Mouse (Mus musculus) limb, embryonic 15.5 days (tissue): ENCODE measurements around the gene Zbtb32. TPM values are rescaled to one million over a fixed set of nuclear protein-coding genes. Genes with fewer than 3 reads are reported as not detected.

Experiments used
- ATAC-seq: fragments of 200-750 bp; cut with Nextera tagmentation; 2 replicates; pipeline ENCODE4 v1.8.0; 2017; ENCODE audit warnings: low read depth, moderate TSS enrichment; ENCODE audit not compliant: insufficient number of reproducible peaks, low FRiP score, low TSS enrichment
- H3K27ac ChIP-seq: fragments of 300-500 bp; sonication (generic); 2 replicates; pipeline ENCODE4 v1.5.1; 2015; ENCODE audit warnings: moderate library complexity, mild to moderate bottlenecking, inconsistent platforms
- H3K27me3 ChIP-seq: fragments of 300-500 bp; sonication (generic); 2 replicates; pipeline ENCODE4 v1.6.1; 2015; ENCODE audit warnings: inconsistent platforms
- H3K36me3 ChIP-seq: fragments of 300-500 bp; sonication (generic); 2 replicates; pipeline ENCODE4 v1.6.1; 2015; ENCODE audit warnings: inconsistent platforms
- H3K4me1 ChIP-seq: fragments of 300-500 bp; sonication (generic); 2 replicates; pipeline ENCODE4 v1.6.1; 2015; ENCODE audit warnings: inconsistent platforms
- H3K4me2 ChIP-seq: fragments of 300-500 bp; sonication (generic); 2 replicates; pipeline ENCODE4 v1.6.1; 2015; ENCODE audit warnings: mild to moderate bottlenecking, inconsistent platforms
- H3K4me3 ChIP-seq: fragments of 300-500 bp; sonication (generic); 2 replicates; pipeline ENCODE4 v1.5.1; 2015; ENCODE audit warnings: mild to moderate bottlenecking, inconsistent platforms
- H3K9ac ChIP-seq: fragments of 300-500 bp; sonication (generic); 2 replicates; pipeline ENCODE4 v1.6.1; 2015; ENCODE audit warnings: inconsistent platforms
- H3K9me3 ChIP-seq: fragments of 300-500 bp; sonication (generic); 2 replicates; pipeline ENCODE4 v1.6.1; 2016; ENCODE audit warnings: inconsistent platforms
- WGBS: fragments of 180-500 bp; shearing (Covaris S2); methylation state at CpG from one replicate; pipeline ENCODE4 v1.1.7; 2015; 5-methylcytosine and 5-hydroxymethylcytosine counted together
- polyA plus RNA-seq: library from polyadenylated mRNA; unstranded; fragments of >200 nt; fragmentation: Nextera tagmentation; extraction: Ambion mirVana; gene quantifications from 2 replicates; pipeline ENCODE4 v1.2.1, GENCODE M21; 2015

The Zbtb32 gene
- polyA plus RNA-seq, 1 experiment from 2014 or later = 4.2 TPM

DNA sequence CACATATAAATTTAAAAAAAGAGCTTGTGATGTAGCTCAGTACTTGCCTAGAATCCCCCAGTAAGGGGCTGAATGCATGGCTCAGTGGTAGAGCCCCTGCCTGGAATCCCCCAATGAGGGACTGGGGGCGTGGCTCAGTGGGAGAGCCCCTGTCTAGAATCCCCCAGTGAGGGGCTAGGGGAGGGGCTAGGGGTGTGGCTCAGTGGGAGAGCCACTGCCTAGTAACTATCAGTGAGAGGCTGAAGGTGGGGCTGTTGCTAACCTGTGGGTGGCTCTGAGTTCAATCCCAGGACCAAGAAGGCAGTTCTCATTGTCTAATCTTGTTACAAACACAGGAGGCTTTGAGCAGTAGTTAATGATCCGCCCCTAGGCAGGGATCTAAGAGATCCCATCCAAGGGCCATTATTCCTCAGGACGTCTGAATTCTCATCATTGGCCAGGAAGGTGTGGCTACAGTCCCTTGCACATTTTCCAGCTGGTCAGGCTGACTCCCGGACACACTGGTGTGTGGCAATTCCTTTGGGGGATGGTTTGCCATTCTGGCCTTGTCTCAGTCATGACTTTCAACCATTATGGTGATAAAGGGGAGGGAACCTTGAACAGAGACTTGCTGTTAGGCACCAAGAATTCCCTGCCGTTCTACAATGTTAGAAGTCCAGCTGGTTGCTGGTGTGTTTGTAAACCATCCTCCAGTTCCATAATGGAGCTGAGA lies 16.5 kb upstream of the Zbtb32 start:
- no peak overlapping the region for H3K4me2 ChIP-seq
- no peaks in the 10 kb centered on the region for H3K9me3 ChIP-seq
- no peak overlapping the region for H3K4me3 ChIP-seq
- H3K4me1 ChIP-seq = no peaks in the 10 kb centered on the region
- H3K27me3 ChIP-seq = no peaks in the 10 kb centered on the region
- 63% methylated on average over 5 of the region's 5 CpGs for WGBS
- no peak overlapping the region for H3K27ac ChIP-seq
- H3K9ac ChIP-seq = no peak overlapping the region
- ATAC-seq = no peak
- H3K36me3 ChIP-seq = peaks cover 42% of the 10 kb centered on the region

DNA sequence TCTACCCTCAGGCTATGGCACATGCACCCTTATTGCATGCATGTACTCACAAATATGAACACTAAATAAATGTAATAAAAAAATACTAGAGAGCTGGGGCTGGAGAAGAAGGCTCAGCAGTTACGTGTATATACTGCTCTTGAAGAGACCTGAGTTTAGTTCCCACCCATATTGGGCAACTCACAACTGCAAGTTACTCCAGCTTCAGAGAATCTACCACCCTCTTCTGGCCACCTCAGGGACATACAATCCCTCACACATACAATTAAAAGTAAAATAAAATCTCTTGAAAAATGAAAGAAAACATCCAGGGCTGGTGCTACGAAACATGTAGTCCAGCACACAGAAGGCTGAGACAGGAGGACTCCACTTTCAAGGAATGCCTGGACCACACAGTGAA lies 15.7 kb upstream of the Zbtb32 start:
- WGBS = 76% methylated on average over 2 of the region's 2 CpGs
- H3K9me3 ChIP-seq = no peaks in the 10 kb centered on the region
- no peaks in the 10 kb centered on the region for H3K4me1 ChIP-seq
- no peak overlapping the region for H3K27ac ChIP-seq
- ATAC-seq = no peak
- no peak overlapping the region for H3K9ac ChIP-seq
- H3K27me3 ChIP-seq = no peaks in the 10 kb centered on the region
- H3K4me3 ChIP-seq = no peak overlapping the region
- peaks cover 40% of the 10 kb centered on the region for H3K36me3 ChIP-seq
- H3K4me2 ChIP-seq = no peak overlapping the region

DNA sequence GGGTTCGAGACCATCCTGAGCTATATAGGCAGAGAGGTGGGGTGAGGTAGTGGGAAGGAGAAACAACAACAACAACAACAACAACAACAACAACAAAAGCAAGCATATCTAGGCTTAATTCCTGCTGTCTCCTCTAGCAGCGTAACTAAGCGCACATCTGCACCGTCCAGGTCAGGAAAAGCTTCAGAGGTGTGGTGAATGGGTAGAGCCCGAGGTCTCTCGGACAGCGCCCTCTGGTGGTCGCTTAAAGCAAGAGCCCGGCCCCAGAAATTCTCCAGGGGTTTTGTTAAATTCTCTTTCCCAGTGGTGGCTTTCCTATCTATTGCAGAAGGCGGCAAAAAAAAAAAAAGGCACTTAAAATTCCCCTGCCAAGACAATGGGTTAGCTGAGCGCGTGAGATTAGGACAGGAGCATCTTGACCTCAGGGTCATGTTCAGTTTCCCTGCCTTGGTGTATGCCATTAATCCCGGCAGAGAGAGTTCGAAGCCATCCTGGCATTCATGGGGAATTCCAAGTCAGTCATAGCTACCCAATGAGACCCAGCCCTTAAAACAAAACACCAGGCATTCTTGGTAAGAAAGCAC lies 14.9 kb upstream of the Zbtb32 start:
- no peaks in the 10 kb centered on the region for H3K9me3 ChIP-seq
- H3K27ac ChIP-seq = no peak overlapping the region
- H3K27me3 ChIP-seq = no peaks in the 10 kb centered on the region
- peaks cover 31% of the 10 kb centered on the region for H3K36me3 ChIP-seq
- ATAC-seq = no peak
- no peak overlapping the region for H3K4me2 ChIP-seq
- WGBS = 21% methylated on average over 14 of the region's 14 CpGs
- H3K9ac ChIP-seq = no peak overlapping the region
- no peaks in the 10 kb centered on the region for H3K4me1 ChIP-seq
- H3K4me3 ChIP-seq = no peak overlapping the region

DNA sequence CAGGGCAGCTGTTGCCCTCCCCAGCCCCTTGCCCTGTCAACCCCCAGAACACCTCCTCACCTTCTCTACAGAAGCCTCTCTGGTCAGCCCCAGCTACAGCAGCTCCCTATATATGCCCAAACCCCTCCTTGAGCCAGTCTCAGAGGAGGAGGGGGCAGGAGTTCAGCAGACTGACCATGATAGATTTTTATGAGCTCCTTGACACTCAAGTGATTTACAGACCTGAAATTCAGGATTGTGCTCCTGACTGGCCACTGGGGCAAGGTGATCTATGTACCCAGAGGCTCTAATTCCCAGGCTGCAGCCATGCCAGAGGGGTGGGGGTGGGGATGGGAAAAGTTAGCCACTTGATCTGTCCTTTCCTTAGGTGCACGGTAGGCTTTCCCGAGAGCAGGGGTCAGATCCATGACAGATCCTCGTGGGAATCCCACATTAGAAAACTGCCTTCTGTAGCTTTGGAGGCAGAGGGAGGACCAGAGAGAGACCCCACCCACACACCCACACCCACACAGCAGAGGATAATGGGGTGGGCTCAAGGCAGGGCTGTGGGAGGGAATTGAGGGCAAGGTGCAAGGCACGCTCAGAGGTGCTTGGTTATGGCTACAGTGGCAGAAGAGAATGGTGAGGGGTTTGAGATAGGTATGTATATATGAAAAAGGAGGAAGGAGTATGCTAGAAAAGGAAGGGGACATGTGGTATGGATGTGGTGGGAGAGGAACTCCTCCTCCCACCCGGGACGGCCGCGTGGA lies 14.1 kb upstream of the Zbtb32 start, which contains the start of gene Upk1a:
Gene Upk1a (minus strand): TSS at position 194 of the 749 bp plus-strand sequence.
- H3K4me2 ChIP-seq = no peak within 1 kb of the TSS
- H3K27me3 ChIP-seq = no peaks in the 10 kb centered on the region
- H3K4me3 ChIP-seq = no peak within 1 kb of the TSS
- no peak for ATAC-seq
- no peaks in the 10 kb centered on the region for H3K9me3 ChIP-seq
- H3K36me3 ChIP-seq = peaks cover 24% of the 10 kb centered on the region
- H3K4me1 ChIP-seq = 0 out of 2 replicates have a peak, but pooled peaks cover 5% of the 10 kb centered on the region
- no peak within 1 kb of the TSS for H3K9ac ChIP-seq
- WGBS = 48% methylated on average over 8 of the region's 8 CpGs
- H3K27ac ChIP-seq = no peak within 1 kb of the TSS

DNA sequence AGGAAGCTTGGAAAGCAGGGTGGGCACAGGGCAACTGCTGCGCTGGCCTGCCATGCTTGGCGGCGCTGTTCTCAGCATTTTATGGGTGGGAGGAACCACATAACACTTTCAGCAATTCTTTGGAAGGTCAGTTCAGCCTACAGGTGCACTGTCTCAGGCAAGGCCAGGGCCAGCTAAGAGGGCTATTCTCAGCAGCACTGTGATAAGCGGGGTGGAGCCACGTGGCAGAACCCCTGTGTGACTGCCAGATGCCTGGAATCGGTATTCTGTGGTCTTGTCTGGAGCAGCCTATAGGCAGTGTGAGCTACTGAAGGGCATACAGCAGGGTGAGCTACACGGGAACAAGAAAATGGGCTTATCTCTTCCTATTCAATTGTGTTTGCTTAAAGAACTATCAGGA lies 11.3 kb upstream of the Zbtb32 start:
- Histone ChIP-seq H3K27ac (no peak overlapping the region), H3K9me3 (no peaks in the 10 kb centered on the region), H3K4me3 (no peak overlapping the region), H3K4me2 (no peak overlapping the region), H3K4me1 (0 out of 2 replicates have a peak, but pooled peaks cover 5% of the 10 kb centered on the region), H3K27me3 (no peaks in the 10 kb centered on the region), H3K36me3 (no peaks in the 10 kb centered on the region), H3K9ac (no peak overlapping the region)
- ATAC-seq = no peak
- WGBS = 50% methylated on average over 7 of the region's 7 CpGs

DNA sequence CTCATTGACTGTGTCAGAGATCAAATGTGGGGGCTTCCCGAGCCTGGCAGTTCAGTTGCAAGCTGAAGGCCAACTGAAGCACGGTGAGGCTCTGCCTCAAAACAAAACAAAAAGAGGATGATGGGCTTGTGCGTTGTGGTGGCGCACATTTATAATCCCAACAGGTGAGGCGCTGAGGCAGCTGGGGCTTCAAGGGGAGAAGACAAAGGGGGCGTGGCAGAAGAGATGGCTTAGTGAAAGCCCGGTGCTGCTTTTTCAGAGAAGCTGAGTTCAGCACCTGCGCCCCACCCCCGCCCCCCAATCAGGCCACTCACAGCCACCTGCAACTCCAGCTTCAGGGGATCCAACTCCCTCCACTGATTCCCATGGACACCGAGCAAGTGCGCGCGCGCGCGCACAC lies 9.8 kb upstream of the Zbtb32 start:
- Histone ChIP-seq H3K27me3 (no peaks in the 10 kb centered on the region), H3K36me3 (no peaks in the 10 kb centered on the region), H3K4me3 (no peak overlapping the region), H3K27ac (no peak overlapping the region), H3K4me1 (0 out of 2 replicates have a peak, but pooled peaks cover 5% of the 10 kb centered on the region), H3K9ac (no peak overlapping the region), H3K4me2 (no peak overlapping the region), H3K9me3 (no peaks in the 10 kb centered on the region)
- 51% methylated on average over 16 of the region's 16 CpGs for WGBS
- no peak for ATAC-seq

DNA sequence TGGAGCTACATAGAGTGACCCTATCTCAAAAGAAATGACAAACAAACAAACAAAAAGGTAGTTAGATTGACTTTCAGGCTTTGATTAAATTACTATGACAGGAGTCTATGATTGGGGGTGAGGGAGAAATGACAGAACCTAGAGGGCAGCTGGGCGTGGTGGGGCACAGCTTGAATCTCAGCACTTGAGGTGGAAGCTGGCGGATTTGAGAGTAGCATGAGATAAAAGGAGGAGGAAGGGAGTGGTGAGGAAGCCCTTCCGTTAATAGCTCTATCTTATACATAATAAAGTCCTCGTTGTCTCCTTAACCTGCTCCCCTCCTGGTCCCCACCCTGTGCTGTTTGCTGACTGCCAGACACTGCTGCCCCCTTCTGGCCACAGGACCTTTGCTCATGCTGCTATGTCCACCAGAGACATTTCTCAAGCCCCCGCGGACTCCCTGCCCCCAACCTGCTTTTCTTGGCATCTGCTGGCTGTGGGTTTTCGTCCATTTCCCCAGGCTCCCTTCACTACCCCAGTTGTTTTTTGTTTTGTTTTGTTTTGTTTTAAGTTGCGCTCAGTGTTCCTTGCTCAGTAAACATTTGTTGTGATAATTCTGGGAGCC lies 9.1 kb upstream of the Zbtb32 start:
- ATAC-seq = no peak
- WGBS = 31% methylated on average over 8 of the region's 8 CpGs
- H3K9ac ChIP-seq = no peak overlapping the region
- H3K27me3 ChIP-seq = no peaks in the 10 kb centered on the region
- no peak overlapping the region for H3K4me2 ChIP-seq
- no peaks in the 10 kb centered on the region for H3K9me3 ChIP-seq
- H3K4me1 ChIP-seq = 0 out of 2 replicates have a peak, but pooled peaks cover 5% of the 10 kb centered on the region
- no peaks in the 10 kb centered on the region for H3K36me3 ChIP-seq
- H3K27ac ChIP-seq = no peak overlapping the region
- H3K4me3 ChIP-seq = no peak overlapping the region

DNA sequence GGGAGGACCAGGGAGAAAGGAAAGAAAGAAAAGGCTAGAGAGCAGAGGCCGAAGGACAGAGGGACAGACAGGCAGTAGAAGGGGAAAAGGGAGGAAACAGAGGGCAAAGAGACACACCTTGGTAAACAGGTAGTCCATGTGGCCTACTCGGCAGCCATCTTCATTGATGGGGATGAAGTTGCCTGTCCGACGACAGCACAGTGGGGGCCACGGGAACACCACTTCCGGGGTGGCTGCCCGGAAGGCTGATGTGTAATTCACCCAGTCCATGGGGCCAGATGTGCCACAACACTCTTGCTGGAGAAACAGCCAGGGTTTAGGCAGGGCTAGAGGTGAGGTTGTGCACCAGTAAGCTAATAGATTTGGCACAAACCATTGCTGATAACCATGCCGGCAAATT lies 6.2 kb upstream of the Zbtb32 start:
- Histone ChIP-seq H3K27me3 (no peaks in the 10 kb centered on the region), H3K9ac (no peak overlapping the region), H3K4me2 (no peak overlapping the region), H3K4me3 (no peak overlapping the region), H3K4me1 (0 out of 2 replicates have a peak, but pooled peaks cover 5% of the 10 kb centered on the region), H3K9me3 (no peaks in the 10 kb centered on the region), H3K27ac (no peak overlapping the region), H3K36me3 (no peaks in the 10 kb centered on the region)
- 83% methylated on average over 8 of the region's 8 CpGs for WGBS
- no peak for ATAC-seq

DNA sequence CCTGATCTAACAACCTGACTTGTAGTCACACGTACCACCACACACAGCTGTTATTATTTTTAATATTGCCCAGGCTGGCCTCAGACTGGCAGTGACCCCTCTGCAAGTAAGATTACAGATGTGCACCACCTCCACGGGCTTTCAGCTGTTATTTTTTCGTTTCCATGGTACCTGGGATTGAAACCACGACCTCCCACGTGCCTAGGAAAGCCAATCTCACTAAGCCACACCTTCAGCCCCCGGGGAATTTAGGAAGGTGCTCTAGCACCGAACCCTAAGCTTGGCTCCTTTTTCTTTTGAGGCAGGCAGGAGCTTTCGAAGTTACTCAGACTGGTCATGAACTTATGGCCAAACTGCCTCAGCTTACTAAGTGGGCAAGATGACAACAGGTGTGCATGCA lies 5.7 kb upstream of the Zbtb32 start:
- Histone ChIP-seq H3K4me3 (no peak overlapping the region), H3K27ac (no peak overlapping the region), H3K9me3 (no peaks in the 10 kb centered on the region), H3K4me1 (0 out of 2 replicates have a peak, but pooled peaks cover 5% of the 10 kb centered on the region), H3K27me3 (no peaks in the 10 kb centered on the region), H3K9ac (no peak overlapping the region), H3K36me3 (no peaks in the 10 kb centered on the region), H3K4me2 (no peak overlapping the region)
- ATAC-seq = no peak
- WGBS = 38% methylated on average over 8 of the region's 8 CpGs

DNA sequence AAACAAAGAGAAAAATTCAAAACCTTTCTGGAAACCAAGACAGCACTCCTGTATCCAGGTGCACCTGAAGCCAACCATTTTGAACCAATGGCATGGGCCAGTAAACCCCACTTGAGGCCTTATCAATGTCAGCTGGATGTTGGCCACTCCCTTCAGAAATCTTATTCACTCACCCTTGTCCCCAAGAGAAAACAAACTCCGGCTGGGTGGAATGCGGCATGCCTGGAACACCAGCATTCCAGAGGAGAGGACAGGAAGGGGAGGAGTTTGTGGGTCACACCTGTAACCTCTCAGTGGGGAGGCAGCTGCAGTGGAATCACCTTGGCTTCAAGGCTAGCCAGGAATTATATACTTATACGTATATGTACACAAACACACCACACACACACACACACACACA lies 3.9 kb upstream of the Zbtb32 start:
- 29% methylated on average over 3 of the region's 3 CpGs for WGBS

DNA sequence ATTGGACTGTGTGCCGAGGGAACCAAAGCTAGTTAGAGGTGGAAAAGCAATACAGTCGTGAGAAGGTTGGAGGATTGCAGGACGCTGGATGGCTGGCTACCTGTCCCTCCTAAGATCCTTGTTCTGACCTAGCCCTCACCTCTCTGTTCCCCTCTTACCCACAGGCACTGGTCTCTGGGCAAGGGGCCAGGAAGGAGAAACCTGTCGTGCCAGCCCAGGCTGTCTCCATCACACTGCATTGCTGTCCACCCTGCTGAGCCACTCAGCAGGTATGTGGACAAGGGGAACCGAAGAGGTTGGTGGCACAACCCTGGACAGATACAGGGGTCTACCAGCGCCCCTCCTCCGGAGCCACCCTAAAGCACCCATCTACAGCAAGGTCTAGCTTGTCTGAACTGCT lies 1.9 kb upstream of the Zbtb32 start:
- Histone ChIP-seq H3K9ac (no peak overlapping the region), H3K4me3 (no peak overlapping the region), H3K4me2 (no peak overlapping the region), H3K4me1 (no peaks in the 10 kb centered on the region), H3K27ac (peak overlapping the region; percentile 27; the same call in 1 of the 2 replicates), H3K36me3 (no peaks in the 10 kb centered on the region), H3K9me3 (no peaks in the 10 kb centered on the region), H3K27me3 (no peaks in the 10 kb centered on the region)
- 60% methylated on average over 7 of the region's 7 CpGs for WGBS
- no peak for ATAC-seq

More for the DNA sequence above, 3.9 kb upstream of the Zbtb32 start:
- no peaks in the 10 kb centered on the region for H3K36me3 ChIP-seq
- no peak for ATAC-seq
- no peaks in the 10 kb centered on the region for H3K9me3 ChIP-seq
- no peak overlapping the region for H3K27ac ChIP-seq
- H3K27me3 ChIP-seq = no peaks in the 10 kb centered on the region
- no peak overlapping the region for H3K4me3 ChIP-seq
- H3K4me1 ChIP-seq = no peaks in the 10 kb centered on the region
- H3K9ac ChIP-seq = no peak overlapping the region
- H3K4me2 ChIP-seq = no peak overlapping the region
